Mouse (Mus musculus): ENCODE results near the gene Lipo2.
"Not testable (repeated sequence)": the region's sequence is repeated elsewhere in the genome, so short reads cannot be mapped to it uniquely, and the experiment has no call there.

The Lipo2 gene

GRCm38 (mm10) chr19:33751259-33751658 is at the start of gene Lipo2:
Lipo2 (minus strand) TSS chr19:33751359.
- not testable (repeated sequence) for DNase-seq (ENCODE audit: low read depth in 1 of 2, low spot score in 2 of 2)

DNA sequence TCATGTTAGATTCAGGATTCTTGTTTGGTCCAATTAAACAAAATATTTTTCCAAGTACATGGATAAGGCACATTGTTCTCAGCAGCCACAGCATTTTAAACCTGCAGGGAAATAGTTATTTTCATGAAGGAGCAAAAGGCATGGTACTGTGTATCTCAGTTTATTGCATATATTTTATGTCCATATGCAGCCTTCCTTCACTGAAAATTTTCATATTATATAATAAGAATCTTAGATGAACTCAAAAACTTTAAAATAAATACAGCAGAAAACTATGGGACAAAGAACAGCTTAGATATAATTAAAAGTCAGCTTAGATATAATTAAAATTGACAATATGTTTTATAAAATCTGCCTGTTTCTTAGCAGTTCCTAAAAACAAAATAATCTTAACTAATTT is 36.2 kb upstream of the Lipo2 start, which contains the start of gene Lipo1:
TSS of gene Lipo1 (minus strand) at position 101 of the 400 bp plus-strand sequence.
- not testable (repeated sequence) for DNase-seq (ENCODE audit: low read depth in 1 of 2, low spot score in 2 of 2)

- DNase-seq (ENCODE audit: low read depth in 1 of 2, low spot score in 2 of 2): no peak
Observed at GRCm38 (mm10) chr19:33786576-33787277, 35.6 kb upstream of the Lipo2 start.

- not testable (repeated sequence) for DNase-seq (ENCODE audit: low read depth in 1 of 2, low spot score in 2 of 2)
Observed at GRCm38 (mm10) chr19:33761287-33762086, 10.3 kb upstream of the Lipo2 start, which contains the start of gene Lipo3. Lipo3 (minus strand) TSS chr19:33761951.

Measured in monocyte, adult 2 months (primary cell).